Mouse (Mus musculus): Measurements from ENCODE around the gene Lcor. TPM values are rescaled to one million over a fixed set of nuclear protein-coding genes. Genes with fewer than 3 reads are reported as not detected.

Lcor gene
- polyA plus RNA-seq, 1 experiment from 2014 or later = 21.1 TPM

DNA sequence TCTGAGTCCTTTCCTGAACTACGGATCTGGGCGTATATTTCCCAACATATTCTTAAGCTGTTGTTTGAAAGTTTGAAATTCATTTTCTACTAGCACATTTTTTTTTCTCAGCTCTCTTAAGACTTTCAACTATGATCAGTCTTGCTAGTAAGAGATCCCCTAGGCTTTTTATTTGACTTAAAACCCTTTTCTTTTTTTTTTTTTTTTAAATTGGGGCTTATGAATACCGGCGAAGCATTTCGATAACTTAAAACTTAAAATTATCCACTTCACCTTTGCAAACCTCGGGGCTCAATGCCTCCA lies 599 bp upstream of the Lcor start:
- no peak for DNase-seq (ENCODE audit: low spot score)
- Histone ChIP-seq H3K4me3 (peak overlapping the region; percentile 96), H3K9me3 (no peaks in the 10 kb centered on the region), H3K27ac (peak overlapping the region; percentile 99), H3K27me3 (ENCODE audit: insufficient read depth, poor library complexity, severe bottlenecking) (peaks cover 4% of the 10 kb centered on the region; the same call in 1 of the 2 replicates), H3K4me1 (replicated peaks) (peaks cover 30% of the 10 kb centered on the region), H3K36me3 (no peaks in the 10 kb centered on the region)
- 12% methylated on average over 6 of the region's 6 CpGs for WGBS

DNA sequence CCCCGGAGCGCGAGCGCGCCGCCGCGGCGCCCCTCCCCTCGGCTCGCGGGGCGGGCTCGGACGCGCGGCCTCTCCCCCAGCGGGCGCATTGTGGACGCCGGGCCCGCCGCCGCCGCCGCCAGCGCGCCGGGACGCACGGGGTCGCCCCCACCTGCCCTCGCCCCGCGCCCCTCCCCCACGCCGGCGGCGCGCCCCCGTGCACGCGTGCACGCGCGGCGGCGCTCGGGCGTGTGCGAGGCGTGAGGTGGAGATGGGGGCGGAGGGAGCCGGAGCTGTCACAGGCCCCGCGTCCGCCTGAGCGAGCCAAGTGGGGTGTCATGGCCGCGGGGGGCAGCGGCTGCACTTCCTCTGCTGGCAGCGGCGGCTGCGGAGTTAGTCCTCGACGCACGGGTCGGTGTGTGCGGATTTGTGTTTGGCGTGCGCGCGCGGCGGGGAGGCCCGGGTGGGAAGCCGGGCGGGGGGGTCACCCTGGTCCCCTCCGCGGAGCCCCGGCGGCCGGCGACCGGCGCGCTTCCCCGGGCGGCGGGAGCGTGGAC lies 540 bp downstream of the Lcor start:
- Histone ChIP-seq H3K9me3 (no peaks in the 10 kb centered on the region), H3K27me3 (ENCODE audit: insufficient read depth, poor library complexity, severe bottlenecking) (peaks cover 4% of the 10 kb centered on the region; the same call in 1 of the 2 replicates), H3K27ac (peak overlapping the region; percentile 99), H3K4me1 (replicated peaks) (peaks cover 30% of the 10 kb centered on the region), H3K36me3 (no peaks in the 10 kb centered on the region), H3K4me3 (peak overlapping the region; percentile 96)
- DNase-seq (ENCODE audit: low spot score) = peak; percentile 80
- WGBS = 2% methylated on average over 77 of the region's 91 CpGs

DNA sequence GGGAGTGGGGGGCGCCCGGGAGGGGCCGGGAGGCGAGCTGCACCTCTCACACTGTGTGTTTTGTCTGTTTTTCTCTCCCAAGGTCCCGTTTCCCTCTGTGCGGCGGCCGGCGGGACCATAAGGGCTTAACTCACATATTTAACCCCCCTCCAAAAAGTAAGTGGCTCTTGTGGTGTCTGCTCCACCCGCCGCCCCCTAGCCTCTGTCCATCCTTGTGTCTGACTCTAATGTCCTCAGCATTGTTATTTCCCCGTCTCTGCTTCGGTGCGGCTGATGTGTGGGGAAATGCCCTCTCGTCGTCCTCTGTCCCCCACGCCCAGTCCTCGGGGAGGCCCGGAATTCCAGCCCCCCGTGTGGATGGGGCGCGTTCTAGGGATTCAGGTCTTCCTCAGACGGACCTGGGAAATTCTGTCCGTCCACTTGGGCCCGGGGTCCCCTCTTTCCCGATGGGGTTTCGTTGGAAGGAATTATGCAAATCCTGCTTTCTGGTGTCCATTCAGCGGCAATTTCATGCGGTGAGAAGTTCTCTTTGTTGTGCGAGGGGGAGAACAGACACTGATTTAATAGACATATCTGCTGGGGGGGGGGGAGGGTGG lies 1.1 kb downstream of the Lcor start:
- H3K4me1 ChIP-seq (replicated peaks) = peaks cover 30% of the 10 kb centered on the region
- H3K4me3 ChIP-seq = peak overlapping the region; percentile 96
- peak overlapping the region; percentile 99 for H3K27ac ChIP-seq
- DNase-seq (ENCODE audit: low spot score) = peak; percentile 72
- no peaks in the 10 kb centered on the region for H3K9me3 ChIP-seq
- WGBS = under 1% methylated on average over 29 of the region's 30 CpGs
- peaks cover 4% of the 10 kb centered on the region; the same call in 1 of the 2 replicates for H3K27me3 ChIP-seq (ENCODE audit: insufficient read depth, poor library complexity, severe bottlenecking)
- H3K36me3 ChIP-seq = no peaks in the 10 kb centered on the region

DNA sequence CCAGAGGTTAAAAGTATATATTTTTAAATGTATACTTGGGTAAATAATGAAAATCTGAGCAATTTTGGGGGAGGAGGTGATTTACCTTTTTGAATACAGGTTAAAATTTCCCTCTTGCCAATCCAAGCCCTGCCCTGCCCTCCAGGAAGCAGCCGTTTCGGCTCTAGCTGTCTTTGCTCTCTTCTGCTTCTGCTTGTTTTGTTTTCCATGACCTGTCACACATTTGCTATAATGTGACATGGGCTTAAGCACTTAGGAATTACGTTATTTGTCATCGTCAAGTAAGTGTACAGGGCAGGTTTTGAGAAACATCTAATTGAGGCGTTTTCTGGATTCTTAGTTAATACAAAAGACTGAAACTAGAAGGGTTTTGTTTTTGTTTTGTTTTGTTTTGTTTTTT lies 1.9 kb downstream of the Lcor start:
- Histone ChIP-seq H3K27ac (peak overlapping the region; percentile 99; the same call in 1 of the 2 replicates), H3K4me3 (peak overlapping the region; percentile 96), H3K9me3 (no peaks in the 10 kb centered on the region), H3K36me3 (no peaks in the 10 kb centered on the region), H3K4me1 (replicated peaks) (peaks cover 30% of the 10 kb centered on the region), H3K27me3 (ENCODE audit: insufficient read depth, poor library complexity, severe bottlenecking) (peaks cover 4% of the 10 kb centered on the region; the same call in 1 of the 2 replicates)
- no peak for DNase-seq (ENCODE audit: low spot score)
- WGBS = 22% methylated on average over 5 of the region's 5 CpGs

DNA sequence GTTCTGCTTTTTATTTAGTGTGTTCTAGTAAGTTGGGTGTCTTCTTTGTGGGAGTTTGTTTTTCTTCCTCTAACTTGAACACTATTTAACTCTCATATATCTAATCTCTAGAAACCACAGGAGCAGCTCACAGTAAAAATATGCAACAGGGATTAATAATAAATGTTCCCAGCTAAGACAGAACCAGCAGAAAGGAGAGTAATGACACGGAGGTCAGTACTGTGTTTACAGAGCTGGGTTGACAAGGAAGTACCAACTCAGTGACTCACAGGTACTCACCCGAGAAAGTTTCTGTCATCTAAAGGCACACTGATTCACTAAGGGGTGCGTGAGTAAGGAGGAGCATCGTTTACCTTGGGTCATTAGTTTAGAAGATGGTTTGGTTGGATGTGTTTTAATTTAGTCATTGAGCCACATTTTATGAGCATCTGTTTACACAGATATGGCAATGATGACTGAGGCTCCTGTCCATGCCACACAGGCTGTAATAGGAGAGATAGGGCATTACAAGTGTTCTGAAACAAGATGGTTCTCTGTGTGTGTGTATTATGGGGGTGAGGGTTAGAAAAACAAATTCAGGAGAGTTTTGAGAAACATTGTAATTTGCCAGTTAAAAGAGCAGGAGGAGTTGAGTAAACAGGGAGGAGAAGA lies 13.1 kb downstream of the Lcor start:
- 78% methylated on average over 4 of the region's 4 CpGs for WGBS
- Histone ChIP-seq H3K27me3 (ENCODE audit: insufficient read depth, poor library complexity, severe bottlenecking) (no peaks in the 10 kb centered on the region), H3K9me3 (no peaks in the 10 kb centered on the region), H3K4me1 (replicated peaks) (no peaks in the 10 kb centered on the region), H3K36me3 (peaks cover 25% of the 10 kb centered on the region), H3K27ac (no peak overlapping the region), H3K4me3 (no peak overlapping the region)
- DNase-seq (ENCODE audit: low spot score) = no peak

DNA sequence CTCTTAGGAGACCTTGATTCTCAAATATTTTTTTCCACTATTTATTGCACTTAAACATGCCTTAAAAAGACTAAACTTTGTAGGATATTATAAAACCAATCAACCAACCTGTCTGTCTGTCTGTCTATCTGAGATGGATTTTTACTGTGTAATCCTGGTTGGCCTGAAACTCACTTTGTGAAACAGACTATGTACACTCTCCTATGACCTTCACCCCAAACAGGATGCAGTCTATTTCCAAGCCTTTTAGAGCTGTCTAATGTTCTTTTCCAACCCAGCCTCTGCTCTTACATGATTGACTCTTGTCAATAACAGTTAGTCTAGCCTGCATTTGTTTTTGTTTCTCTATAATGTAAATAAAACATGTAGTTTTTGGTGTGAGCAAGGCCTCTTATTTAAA lies 13.6 kb downstream of the Lcor start:
- H3K36me3 ChIP-seq = peaks cover 24% of the 10 kb centered on the region
- H3K27ac ChIP-seq = no peak overlapping the region
- H3K4me1 ChIP-seq (replicated peaks) = no peaks in the 10 kb centered on the region
- H3K4me3 ChIP-seq = no peak overlapping the region
- H3K27me3 ChIP-seq (ENCODE audit: insufficient read depth, poor library complexity, severe bottlenecking) = no peaks in the 10 kb centered on the region
- H3K9me3 ChIP-seq = no peaks in the 10 kb centered on the region
- DNase-seq (ENCODE audit: low spot score) = no peak

DNA sequence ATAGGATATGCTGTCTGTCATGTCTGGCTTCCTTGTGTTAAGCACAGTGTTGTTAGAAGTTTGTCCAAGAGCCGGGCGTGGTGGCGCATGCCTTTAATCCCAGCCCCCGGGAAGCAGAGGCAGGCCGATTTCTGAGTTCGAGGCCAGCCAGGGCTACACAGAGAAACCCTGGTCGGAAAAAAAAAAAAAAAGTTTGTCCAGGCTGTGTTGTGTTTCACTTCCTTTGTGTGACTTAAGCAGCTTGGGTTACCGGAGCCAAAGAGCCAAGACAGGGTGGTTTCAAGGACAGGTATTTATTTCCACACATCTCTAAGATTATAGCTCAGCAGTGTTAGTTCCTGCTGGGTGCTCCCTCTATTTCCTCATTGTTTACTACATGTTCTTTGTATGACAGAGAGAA lies 25.4 kb downstream of the Lcor start:
- H3K4me3 ChIP-seq = no peak overlapping the region
- no peaks in the 10 kb centered on the region for H3K9me3 ChIP-seq
- 97% methylated on average over 8 of the region's 8 CpGs for WGBS
- no peaks in the 10 kb centered on the region for H3K27me3 ChIP-seq (ENCODE audit: insufficient read depth, poor library complexity, severe bottlenecking)
- no peak for DNase-seq (ENCODE audit: low spot score)
- no peak overlapping the region for H3K27ac ChIP-seq
- H3K36me3 ChIP-seq = peaks cover 22% of the 10 kb centered on the region
- no peaks in the 10 kb centered on the region for H3K4me1 ChIP-seq (replicated peaks)

DNA sequence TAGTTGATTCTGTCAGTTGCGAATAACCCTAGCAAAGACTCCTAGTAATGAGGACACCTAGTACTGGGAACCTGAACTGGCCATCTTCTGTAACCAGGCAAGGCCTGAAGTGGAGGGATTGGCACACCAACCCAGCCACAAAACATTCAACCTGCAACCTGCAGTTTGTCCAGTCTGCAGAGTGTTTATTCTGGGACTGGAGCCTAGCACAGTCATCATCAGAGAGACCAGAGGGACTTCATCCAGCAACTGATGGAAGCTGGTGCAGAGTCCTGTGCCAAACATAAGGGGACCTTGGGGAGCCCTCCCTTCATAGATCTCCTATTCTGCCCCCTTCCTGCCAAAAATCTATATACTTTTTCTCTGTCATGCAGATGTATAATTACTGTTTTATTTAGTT lies 32.4 kb downstream of the Lcor start:
- WGBS = 89% methylated on average over 1 of the region's 1 CpGs
- Histone ChIP-seq H3K4me3 (no peak overlapping the region), H3K27me3 (ENCODE audit: insufficient read depth, poor library complexity, severe bottlenecking) (no peaks in the 10 kb centered on the region), H3K9me3 (no peaks in the 10 kb centered on the region), H3K27ac (no peak overlapping the region), H3K36me3 (no peaks in the 10 kb centered on the region), H3K4me1 (replicated peaks) (no peaks in the 10 kb centered on the region)
- no peak for DNase-seq (ENCODE audit: low spot score)

DNA sequence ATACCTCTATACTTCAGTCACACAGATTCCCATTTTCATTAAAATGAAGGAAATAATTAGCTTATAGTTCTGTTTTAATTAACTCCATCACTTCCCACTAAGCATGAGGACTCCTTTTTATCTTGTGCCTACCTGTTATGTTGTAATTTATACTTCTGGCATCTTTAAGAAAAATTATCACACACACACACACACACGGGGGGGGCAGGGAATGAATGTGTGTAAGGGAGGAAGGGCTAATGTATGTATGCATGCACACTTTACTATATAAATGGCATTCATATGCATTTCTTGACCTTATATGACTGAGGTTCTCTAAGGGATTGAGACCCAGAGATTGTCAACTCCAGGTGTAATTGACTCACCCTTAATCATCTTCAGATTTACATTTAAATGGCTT lies 33.1 kb downstream of the Lcor start:
- no peak overlapping the region for H3K27ac ChIP-seq
- no peaks in the 10 kb centered on the region for H3K27me3 ChIP-seq (ENCODE audit: insufficient read depth, poor library complexity, severe bottlenecking)
- 92% methylated on average over 1 of the region's 1 CpGs for WGBS
- H3K9me3 ChIP-seq = no peaks in the 10 kb centered on the region
- DNase-seq (ENCODE audit: low spot score) = no peak
- H3K36me3 ChIP-seq = no peaks in the 10 kb centered on the region
- H3K4me3 ChIP-seq = no peak overlapping the region
- no peaks in the 10 kb centered on the region for H3K4me1 ChIP-seq (replicated peaks)

DNA sequence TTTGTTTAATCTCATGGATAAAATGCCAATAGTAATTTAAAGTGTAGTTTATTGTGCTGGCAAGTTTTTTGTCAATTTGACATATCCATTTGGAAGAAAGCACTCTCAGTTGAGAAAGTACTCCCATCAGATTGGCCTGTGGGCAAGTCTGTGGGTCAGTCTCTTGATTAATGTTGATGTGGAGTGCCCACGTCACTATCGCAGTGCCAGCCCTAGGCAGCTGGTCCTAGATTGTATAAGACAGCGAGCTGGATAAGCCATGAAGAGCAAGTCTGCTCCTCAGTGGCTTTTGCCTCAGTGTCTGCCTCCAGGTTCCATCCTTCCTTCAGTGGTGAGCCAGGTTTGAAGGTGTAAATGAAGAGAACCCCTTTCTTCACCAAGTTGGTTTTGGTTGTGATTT lies 34.6 kb downstream of the Lcor start:
- 88% methylated on average over 3 of the region's 3 CpGs for WGBS
- DNase-seq (ENCODE audit: low spot score) = no peak

DNA sequence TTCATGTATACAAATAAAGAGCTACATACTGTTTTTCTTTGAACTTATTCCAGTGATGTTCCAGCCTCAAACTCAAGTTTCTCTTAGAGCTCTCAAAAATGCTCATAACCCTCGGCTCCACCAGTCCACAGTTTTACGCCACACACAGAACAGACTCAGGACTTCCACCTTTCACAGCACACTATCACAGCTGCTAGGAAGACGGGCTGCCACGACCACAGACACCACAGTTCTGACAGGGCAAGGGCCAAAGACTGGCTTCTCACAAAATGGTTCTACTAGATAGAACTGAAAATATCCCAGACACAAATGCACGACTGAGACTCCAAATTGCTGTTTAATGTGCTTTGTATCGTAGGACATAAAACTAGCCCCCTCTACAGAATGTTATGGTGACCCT lies 36.7 kb downstream of the Lcor start:
- Histone ChIP-seq H3K27ac (no peak overlapping the region), H3K9me3 (no peaks in the 10 kb centered on the region), H3K36me3 (no peaks in the 10 kb centered on the region), H3K4me1 (replicated peaks) (peaks cover 9% of the 10 kb centered on the region), H3K27me3 (ENCODE audit: insufficient read depth, poor library complexity, severe bottlenecking) (no peaks in the 10 kb centered on the region), H3K4me3 (no peak overlapping the region)
- WGBS = 88% methylated on average over 6 of the region's 6 CpGs
- DNase-seq (ENCODE audit: low spot score) = no peak

More for the DNA sequence above, 34.6 kb downstream of the Lcor start:
- Histone ChIP-seq H3K4me1 (replicated peaks) (peaks cover 5% of the 10 kb centered on the region), H3K9me3 (no peaks in the 10 kb centered on the region), H3K36me3 (no peaks in the 10 kb centered on the region), H3K27ac (no peak overlapping the region), H3K27me3 (ENCODE audit: insufficient read depth, poor library complexity, severe bottlenecking) (no peaks in the 10 kb centered on the region), H3K4me3 (no peak overlapping the region)

DNA sequence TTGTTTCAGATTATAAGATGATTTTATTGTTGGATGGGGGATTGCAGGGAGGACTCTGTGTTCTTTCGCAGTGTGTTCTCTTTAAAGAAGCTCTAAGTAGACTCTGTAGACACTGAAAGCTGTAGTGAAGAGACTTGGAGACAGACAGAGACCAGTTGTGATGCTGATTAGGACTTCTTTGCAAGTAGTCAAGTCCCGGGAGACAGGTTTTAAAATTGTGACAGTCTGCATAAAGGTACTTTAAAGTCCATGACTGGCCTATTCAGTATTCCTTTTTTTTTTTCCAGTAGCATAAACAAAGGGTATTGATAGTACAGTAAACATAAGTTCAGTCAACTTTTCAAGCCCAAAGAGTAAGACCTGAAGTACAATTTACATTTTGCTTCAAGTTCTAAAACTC lies 39.8 kb downstream of the Lcor start:
- H3K36me3 ChIP-seq = no peaks in the 10 kb centered on the region
- DNase-seq (ENCODE audit: low spot score) = no peak
- H3K4me3 ChIP-seq = no peak overlapping the region
- no peaks in the 10 kb centered on the region for H3K27me3 ChIP-seq (ENCODE audit: insufficient read depth, poor library complexity, severe bottlenecking)
- H3K4me1 ChIP-seq (replicated peaks) = peaks cover 9% of the 10 kb centered on the region
- H3K27ac ChIP-seq = no peak overlapping the region
- WGBS = 40% methylated on average over 2 of the region's 2 CpGs
- H3K9me3 ChIP-seq = no peaks in the 10 kb centered on the region

DNA sequence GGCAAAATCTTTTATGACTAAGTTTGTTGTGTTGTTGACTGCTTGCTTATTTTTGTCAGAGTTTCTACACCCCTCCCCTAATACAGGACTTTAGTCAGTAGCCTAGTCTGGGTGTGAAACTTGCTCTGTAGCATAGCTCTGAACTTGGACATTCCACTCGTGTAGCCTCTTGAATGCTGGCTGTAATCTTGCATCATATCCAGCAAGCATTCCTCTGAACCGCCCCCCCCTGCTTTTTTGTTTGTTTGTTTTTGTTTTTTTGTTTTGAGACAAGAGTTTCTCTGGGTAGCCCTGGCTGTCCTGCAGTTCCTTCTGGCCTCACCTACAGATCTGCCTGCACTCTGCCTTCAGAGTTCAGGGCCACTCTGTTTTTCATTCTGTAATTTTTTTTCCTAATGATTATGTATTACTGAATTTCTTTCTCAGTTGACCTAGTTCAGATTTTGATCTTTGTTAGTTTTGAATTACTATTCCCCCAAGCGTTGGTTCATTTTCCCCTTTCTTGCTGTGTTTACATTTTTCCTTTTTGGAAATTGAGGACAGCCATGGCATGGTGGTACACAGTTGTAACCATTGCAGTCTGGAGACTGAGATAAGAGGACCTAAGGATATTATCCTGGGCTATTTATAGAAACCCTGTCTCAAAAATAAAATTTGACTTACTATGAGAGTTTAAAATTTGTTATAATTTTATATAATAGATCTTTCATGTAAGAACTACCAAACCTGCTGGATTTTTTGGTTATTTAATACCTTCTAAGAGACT lies 41.5 kb downstream of the Lcor start:
- WGBS = 82% methylated on average over 3 of the region's 3 CpGs
- no peak for DNase-seq (ENCODE audit: low spot score)
- Histone ChIP-seq H3K9me3 (no peaks in the 10 kb centered on the region), H3K27ac (no peak overlapping the region), H3K36me3 (no peaks in the 10 kb centered on the region), H3K4me1 (replicated peaks) (peaks cover 9% of the 10 kb centered on the region), H3K4me3 (no peak overlapping the region), H3K27me3 (ENCODE audit: insufficient read depth, poor library complexity, severe bottlenecking) (no peaks in the 10 kb centered on the region)

Data from hindbrain, embryonic 10.5 days (tissue).